Mouse (Mus musculus): ENCODE measurements around the gene Msh5.

GRCm38 (mm10) chr17:35064951-35065947 lies 18.7 kb upstream of the Msh5 start, which contains the start of gene Ly6g6c:
- TF ChIP-seq FLI1 (IDR thresholded peaks at IDR 0.05; ENCODE audit: low read length) (no peak), GATA1 (IDR thresholded peaks at IDR 0.05; ENCODE audit: borderline replicate concordance, low read length) (no peak)

Measured in megakaryocyte, embryonic 14.5 days (primary cell).